Mouse (Mus musculus): ENCODE measurements around the gene Gm1123.

Gene Gm1123

DNA sequence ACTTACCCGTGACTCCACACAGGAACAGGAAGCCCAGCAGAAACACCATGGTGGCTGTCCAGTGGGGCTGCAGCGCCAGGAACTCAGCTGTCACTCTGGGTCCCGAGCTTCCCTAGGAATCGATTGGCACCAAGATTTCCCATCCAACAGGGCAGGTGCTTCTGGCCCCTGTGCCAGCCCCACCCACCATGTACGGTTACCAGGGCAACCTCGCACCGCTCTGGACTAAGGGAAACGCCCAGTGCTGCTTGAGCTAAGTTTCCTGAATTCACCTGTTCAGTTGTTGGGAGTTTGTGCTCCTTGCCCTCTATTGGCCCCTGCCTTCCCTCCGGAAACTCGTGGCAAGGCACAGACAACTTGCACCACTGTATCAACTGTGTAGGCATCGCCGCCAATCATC, at the start of gene Gm1123:
Gene Gm1123 (minus strand): TSS at position 141 of the 400 bp plus-strand sequence.
- DNase-seq = no peak

DNA sequence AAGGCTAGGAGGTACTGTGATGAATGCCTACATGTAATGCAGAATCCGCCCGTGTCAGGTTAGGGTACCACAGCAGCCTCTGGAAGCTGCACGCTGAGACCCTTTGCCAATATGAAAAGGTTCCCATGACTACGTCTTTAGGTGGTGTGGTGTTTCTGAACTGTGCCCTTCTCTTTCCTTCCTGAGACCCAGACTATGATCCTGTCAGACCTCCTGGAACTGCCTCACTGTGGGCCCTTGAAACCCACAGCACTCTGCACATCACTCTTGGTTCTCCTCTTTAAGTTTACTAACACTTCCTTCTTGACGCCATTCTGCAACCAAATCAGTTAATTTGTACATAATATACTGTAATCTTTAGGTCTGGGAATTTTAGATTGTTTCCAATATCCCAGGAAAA, 46.2 kb upstream of the Gm1123 start:
- no peak for DNase-seq

DNA sequence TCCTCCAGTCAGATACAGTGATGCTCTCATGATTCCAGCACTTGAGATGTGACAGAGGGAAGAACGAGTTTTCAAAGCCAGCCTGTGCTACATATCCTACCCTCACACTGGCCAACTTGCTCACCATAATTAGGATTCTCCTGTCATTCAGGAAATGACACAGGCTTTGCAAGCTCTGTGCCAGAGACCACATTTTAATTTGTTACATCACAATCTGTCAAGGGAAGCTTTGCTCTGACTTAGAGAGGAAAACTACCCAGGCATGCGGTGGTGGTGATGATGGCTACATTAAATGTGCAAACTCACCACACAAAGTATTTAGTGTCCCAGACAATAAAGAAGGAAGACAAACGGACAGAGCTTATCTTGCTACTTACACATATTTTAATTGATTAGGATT, 45.8 kb upstream of the Gm1123 start:
- no peak for DNase-seq

DNA sequence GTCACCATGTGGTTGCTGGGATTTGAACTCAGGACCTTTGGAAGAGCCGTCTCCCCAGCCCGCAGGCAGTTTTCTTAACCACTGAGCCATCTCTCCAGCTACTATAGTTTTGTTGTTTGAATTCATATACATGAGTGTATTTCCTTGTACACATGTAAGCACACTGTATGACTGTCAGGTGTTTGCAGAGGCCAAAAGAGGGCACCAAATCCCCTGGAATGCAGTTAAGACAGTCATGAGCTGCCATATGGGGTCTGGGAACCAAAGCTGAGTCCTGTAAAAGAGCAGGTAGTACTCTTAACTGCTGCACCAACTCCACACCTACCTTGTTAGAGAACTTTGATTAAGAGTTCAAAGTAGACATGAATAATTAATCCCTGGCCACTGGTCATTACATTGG, 45.1 kb upstream of the Gm1123 start:
- no peak for DNase-seq

DNA sequence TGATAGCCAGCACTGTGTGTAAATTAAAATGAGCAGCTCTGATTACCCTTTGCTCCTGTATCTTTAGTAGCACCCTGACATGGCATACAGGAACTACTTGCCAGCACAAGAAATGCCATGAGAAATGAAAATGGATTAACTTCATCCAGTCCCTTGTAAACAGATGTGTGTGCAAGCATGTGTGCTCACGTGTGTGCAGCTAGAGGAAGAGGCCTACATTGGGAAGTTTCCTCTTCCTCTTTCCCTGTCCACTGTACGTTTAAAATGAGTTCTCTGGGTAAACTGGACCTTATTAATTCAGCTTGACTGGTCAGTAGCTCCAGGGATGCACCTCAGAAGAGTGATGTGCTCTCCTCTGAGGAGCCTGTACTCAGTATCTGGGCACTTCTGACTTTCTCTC, 38.9 kb upstream of the Gm1123 start:
- no peak for DNase-seq

DNA sequence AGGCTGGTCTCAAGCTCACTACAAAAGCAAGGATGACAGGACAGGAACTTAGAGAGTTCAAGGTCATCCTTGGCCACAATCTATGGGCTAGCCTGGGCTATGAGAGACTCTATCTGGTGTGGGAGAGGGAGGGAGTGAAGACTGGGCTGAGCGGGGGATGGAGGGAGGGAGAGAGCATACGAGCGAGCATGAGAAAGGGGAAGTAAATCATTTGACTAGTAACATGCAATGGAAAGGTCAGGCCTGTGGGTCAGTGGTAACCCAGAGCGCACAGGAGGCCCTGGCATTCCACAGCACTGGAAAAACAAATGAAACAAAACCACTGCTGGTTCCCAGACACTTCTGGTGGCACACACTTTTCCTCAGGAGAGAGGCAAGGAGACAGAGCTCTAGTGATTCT, 37.0 kb upstream of the Gm1123 start:
- no peak for DNase-seq

DNA sequence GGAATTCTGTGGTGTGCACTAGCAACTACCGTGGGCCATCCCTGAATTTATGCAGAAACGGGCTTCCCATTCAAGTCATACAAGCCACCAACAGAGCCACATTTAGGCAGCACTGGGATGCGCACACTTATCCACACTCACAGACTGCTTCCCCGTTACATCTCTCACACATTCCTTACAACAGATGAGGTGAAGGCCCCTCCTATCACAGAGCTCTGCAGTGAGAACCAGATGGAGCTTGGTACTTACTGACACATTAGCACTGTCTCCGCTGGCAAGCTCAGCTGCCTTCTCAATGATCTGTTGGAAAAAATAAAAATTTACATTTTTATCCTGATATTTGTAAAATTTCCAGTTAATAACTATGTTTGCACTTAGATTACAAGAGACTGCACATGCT, 29.8 kb upstream of the Gm1123 start:
- no peak for DNase-seq

DNA sequence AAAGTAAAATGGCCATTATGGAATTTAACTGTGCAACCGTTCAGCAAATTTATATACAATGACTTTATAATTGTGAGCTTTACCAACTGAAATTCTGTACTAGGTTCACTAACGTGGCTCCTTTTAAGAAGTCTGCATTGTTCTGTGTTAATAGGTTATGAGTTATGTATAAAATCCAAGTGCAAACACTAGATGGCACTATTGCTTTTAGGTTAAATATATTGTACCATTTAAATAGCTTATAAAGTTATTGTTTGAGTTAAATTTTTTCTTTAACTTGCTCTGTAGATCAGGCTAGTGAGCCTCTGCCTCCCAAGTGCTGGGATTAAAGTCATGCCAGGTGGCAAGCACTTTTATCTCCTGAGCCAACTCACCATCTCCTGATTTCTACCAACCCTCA, 28.7 kb upstream of the Gm1123 start:
- DNase-seq = no peak

DNA sequence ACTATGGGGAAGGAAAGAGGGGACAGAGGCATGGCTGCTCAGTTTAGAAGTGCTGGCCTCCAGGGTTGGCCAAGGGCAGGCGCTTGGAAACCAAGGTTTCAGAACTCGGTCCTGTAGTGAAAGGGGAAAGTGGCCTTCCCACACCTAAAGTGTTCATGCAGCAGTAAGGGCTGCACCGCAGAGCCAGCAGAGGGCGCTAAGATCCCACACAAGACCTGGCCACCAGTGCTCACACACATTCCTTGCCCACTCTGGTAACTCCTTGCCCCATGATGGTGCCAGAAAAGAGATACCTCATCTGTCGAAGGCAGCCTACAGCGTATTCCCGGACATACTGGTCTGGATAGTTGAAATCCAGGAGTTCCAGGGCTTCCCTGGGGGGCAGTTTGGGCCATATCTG, 27.0 kb upstream of the Gm1123 start:
- DNase-seq = peak; percentile 77 to 81

DNA sequence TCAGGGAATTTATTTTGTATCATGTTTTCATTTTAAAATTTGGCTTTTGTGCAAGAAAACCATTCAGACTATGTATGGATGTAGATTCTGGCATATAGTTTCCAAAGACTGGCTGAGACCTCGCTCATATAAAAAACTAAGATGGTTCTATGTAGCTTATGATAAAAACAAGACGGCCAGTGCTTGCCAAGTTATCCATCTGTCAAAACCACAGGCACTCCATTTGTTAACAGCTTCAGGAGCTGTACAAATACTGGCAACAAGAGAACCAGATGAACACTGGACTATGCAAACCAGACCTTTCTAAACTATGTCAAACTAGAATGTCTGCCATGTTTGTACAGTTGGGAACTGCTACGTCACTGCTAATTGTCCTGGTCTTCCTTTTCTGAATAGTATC, 22.2 kb upstream of the Gm1123 start:
- peak in 1 of 2 experiments; percentile 35 for DNase-seq

DNA sequence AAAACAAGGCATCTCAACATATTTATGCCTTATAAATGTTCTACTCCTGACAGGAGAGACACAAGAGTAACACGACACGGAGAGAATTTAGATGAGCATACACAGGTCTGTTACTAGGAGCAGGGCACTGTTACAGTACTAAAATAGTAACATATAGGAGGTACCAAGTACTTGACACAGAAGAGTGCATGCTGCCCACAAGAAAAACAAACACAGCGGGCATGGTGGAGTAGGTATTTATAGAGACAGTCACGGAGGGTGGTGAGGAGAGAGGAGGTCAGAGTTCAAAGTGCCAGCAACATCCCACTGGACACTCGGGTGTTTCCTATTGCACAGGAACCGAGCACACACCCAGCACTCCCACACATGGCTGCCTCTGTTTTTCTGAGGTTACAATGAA, 14.2 kb upstream of the Gm1123 start:
- DNase-seq = no peak

DNA sequence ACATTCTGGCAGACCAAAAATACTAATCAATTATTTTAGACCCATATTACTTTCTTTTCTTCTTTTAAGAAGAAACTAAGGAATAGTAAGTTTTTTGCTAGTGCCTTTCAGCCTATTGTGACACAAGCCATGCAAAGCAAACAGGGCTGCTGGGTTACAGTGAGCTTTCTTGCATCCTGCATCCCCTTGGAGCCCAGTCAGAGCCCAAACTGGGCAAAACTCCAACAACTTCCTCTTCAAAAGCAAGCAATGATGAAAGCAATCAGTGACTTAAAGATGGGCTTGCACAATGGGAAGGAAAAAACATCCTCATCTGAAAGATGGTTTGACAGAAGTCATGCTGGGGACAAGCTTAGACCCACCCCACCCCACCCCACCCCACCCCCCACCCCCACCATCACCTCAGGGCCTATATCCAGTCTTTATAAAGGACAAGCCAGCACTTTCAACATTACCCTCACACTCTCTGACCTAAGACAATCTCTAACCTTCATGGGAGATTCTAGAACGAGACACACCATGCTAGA, 13.3 kb upstream of the Gm1123 start:
- no peak for DNase-seq

DNA sequence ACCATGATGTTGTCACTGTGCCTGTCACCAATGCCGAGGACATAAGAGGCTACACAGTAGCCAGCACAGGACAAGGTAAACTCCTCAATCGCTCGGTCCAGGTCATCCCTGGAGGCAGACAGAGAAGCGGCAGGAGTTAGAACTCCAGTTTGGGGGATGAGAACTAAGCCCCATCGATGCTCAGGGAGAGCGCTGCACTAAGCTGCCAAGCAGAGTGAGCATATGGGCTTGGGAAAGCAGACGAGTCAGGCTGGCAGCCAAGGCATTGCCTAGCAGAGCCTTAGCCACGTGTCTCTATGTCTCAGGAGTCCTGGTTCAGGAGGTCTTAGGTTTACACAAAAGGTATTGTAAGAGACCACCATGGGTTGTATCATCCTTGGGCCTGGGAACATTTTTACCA, 9.2 kb upstream of the Gm1123 start:
- peak; percentile 54 to 67 for DNase-seq

DNA sequence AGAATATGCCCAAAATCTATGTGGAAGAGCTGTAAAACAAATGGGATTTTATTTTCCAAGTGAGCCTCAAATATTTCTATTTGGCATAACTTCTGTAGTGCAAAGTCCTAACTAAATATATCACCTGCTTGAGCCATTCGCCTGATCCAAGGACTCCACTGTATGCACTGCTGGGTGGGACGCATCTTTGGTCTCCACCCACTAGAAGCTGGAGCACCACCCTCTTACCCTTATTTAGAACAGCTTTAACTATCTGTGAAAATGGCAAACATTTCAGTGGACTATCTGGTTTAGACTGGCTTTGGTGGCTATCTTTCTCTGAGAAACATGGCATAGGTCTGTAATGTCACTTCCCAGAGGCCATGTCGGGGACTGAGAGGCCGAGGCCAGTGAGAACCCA, 7.1 kb upstream of the Gm1123 start:
- no peak for DNase-seq

DNA sequence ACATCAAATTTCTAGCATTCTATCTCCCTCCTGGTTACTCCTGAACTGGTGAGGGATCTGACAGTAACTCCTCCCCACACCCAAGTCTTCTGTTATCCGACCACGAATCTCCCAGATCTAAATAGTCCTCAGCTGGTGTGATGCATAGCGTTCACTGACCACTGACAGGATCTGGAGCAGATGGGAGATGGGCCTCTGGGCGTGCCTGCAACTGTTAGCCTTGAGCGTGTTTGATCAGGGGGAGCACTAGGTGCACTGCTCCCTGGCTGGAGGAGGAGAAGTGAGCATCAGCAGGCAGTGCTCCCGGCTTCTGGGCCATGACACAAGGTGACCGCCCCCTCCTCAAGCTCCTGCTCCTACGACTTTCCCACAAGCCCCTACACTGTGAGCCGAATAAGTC, 6.5 kb upstream of the Gm1123 start:
- no peak for DNase-seq

DNA sequence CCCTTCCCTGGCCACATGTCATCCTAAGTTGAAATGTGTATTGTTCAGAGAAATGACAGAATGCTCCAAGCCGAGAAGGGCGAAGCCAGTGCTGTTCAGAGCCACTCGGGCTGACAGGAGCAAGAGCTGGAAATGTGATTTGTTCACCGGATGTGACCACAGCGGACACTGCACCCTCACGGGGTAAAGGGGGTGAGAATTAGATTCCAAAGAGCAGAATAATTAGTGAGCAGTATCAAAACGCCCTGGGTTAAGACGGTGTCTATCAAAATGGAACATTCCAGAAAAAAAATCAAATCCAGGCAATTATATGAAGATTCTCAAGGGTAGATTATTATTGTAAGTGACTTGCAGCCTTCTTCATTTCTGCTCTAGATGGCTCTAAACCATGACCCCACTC, 1.4 kb downstream of the Gm1123 start:
- DNase-seq = no peak

DNA sequence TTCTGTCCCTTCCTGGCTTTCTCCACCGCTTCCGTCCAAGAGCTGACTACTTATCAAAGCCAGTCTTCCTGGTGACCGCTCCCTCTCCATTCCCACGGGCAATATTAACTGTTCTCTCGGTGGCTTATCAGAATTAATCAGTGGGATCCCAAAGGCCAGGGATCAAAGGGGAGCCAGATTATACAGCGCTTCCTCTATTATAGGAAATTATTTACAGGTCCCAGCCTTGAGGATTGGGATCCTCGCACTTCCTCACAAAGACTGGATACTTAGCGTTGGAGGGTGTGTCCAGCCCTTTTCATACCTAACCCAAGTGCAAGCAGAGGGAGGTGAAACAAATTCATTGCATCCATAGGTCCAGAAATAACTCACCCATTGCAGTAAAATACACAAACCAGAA, 3.5 kb downstream of the Gm1123 start:
- no peak for DNase-seq

DNA sequence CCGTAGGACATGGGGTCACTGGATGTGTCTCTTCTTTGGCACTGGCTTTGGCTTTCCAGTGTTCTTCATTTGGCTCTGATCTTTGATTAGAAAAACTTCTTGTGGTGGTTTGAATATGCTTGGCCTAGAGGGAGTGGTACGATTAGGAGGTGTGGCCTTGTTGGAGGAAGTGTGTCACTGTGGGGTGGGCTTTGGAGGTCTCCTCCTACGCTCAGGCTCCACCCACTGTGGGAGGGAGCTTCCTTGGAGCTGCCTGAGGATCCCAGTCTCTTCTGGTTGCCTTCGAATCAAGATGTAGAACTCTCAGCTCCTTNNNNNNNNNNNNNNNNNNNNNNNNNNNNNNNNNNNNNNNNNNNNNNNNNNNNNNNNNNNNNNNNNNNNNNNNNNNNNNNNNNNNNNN, 13.8 kb downstream of the Gm1123 start:
- DNase-seq = no peak

DNA sequence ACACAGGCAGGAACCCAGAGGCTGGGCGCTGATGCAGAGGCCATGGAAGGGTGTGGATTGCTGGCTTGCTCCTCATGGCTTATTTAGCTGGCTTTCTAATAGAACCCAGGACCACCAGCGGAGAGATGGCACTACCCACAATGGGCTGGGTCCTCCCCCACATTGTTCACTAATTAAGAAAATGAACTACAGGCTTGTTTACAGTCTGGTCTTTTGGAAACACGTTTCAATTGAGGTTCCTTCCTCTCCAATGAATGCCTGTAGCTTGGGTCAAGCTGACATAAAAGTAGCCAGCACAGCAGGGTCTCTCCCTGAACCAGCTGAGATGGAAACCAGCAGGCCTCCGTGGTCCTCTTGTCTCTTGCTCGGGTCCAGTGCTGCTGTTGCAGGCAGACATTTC, 14.3 kb downstream of the Gm1123 start:
- DNase-seq = no peak

DNA sequence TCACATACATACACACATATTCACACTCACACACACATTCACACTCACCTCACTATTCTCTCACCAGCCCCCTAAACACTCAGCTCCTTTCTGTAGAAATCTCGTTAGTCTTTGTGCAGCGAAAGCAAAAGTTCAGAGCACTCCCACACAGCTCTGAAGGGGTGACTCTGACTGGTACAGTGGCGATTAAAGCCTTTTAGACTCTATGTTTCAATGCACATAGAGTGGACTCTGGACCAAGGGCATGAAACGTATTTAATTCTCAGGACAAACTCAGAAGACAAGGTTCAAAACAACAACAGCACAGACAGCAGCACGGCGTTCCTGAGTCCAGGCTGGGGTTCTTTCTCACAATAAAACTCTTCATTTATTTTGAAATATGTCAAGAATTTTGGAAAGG, 17.8 kb downstream of the Gm1123 start:
- DNase-seq = no peak

DNA sequence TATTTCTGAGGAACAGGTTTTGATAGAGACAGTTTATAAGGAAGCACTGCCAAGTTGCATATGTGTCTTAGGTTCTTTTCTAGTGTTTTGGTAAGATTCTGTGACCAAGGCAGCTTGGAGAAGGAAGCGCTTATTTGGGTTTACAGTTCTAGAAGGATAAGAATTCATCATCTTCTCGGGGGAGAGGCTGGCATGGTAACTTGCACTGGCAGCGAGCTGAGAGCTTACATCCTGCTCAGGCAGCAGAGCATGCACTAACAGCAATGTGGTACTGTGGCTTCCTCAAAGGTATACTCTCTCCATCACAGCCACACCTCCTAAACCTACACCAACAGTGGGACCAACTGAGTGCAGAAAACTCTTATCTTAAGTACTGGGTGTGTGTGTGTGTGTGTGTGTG, 18.8 kb downstream of the Gm1123 start:
- no peak for DNase-seq

DNA sequence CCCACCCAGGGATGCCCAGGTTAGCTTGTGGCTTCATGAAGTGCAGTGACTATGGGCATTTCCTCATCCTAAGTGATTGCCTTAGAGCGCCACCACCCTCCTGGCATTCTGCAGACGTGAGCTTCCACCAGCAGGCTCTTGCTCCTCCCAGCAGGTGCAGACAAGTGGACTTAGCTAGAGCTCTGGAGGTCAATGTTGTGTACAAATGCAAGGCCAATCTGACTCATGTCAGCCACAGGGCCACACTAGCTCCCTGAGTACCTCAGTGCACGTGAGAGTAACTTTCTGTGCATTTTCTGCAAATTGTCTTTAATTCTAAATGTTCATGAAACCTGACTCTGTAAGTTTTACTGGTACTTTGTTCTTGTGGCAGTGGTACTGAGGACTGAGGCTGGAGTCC, 19.2 kb downstream of the Gm1123 start:
- DNase-seq = no peak

DNA sequence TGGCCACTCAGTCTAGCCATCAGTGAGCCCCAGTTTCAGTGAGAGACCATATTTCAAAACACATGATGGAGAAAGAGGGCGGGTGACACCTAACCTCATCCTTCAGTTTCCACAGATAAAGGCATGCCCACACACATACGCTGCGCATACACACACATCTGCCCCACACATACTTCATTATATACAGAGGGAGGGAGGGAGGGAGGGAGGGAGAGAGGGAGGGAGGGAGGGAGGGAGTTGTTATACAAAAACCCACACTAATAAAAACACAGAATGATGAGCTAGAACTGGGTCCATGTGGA, 25.7 kb downstream of the Gm1123 start:
- DNase-seq = no peak

DNA sequence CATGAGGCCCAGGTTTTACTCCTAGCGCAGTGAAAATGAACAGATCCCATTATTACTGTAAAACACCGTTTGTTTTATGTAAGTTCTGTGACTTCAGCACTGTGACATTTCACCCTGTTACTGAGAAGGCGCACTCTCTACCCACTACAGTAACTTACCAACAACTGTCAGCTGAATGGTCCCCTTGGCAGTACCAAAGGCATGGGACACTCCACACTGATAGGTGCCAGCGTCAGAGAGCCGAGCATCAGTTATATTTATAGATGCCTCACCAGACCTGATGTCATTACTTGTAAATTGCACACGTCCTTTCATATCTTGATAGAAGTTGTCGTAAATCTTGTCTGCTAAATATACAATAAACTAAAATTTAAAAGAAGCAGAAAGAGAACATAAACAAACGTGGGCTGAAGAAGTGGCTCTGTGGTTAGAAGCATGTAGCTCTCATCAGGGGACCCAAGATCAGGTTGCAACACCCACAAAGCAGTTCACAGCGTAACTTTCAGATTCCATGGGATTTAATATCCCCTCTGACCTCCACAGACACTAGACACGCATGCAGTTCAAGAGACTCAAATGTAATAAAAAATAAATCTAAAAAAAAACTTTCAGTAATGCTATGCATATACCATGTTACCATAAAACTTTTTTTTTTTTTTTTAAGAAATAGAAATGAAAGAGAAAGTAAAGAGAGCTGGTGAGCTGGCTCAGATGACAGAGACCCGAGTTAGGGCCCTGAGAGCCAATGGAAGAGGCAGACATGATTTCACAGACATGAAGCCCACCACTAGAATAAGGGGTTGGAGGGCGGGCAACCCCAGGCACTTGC, 26.2 kb downstream of the Gm1123 start:
- DNase-seq = no peak

DNA sequence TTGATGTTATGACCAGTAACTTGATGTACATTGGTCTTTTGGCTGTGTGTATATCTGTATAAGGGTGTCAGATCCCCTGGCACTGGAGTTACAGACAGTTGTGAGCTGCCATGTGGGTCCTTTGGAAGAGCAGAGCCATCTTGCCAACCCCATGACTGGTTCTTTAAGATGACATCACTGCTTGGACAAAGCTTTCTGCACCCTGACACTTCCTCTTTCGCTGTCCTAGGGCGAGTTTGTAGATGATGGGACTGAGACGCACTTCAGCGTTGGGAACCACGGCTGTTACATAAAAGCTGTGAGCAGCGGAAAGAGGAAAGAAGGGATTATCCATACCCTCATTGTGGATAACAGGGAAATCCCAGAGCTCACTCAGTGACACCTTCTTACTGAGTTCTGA, 34.2 kb downstream of the Gm1123 start:
- no peak for DNase-seq

Measured in cerebellum, postnatal 36 days (tissue).